In genomic region chr9:61914203-61914916, GRCm38 (mm10) we compare ENCODE assay signal across 8 mouse cellular contexts. TPM values are rescaled to one million over a fixed set of nuclear protein-coding genes. Genes with fewer than 3 reads are reported as not detected.
DNase-seq lines count a peak whose midpoint lies in the region; ATAC-seq and TF ChIP-seq lines count a peak whose summit lies in the region.

Gene Rplp1, minus strand, starts transcription at chr9:61914542.

- no peak for TF ChIP-seq EP300 in ES-Bruce4 (IDR thresholded peaks at IDR 0.05; ENCODE audit: insufficient read depth, low read depth, low read length)
- TF ChIP-seq EP300 in liver, postnatal 0 days (IDR thresholded peaks at IDR 0.05; ENCODE audit: low read depth), result no peak

- WGBS in forebrain, embryonic 13.5 days, result under 1% methylated on average over 70 of the region's 70 CpGs
- WGBS in large intestine, adult 2 months, result under 1% methylated on average over 70 of the region's 70 CpGs
- WGBS in liver, postnatal 0 days (ENCODE audit: insufficient replicate concordance), result under 1% methylated on average over 66 of the region's 70 CpGs
- WGBS in neural tube, embryonic 14.5 days, result under 1% methylated on average over 70 of the region's 70 CpGs

- no peaks in the 10 kb centered on the region for H3K27me3 ChIP-seq in ES-Bruce4 (ENCODE audit: control insufficient read depth, insufficient read depth, low read length, poor library complexity, severe bottlenecking)
- no peaks in the 10 kb centered on the region for H3K27me3 ChIP-seq in forebrain, embryonic 13.5 days
- H3K27me3 ChIP-seq in liver, postnatal 0 days (ENCODE audit: insufficient read depth, low read length), result no peaks in the 10 kb centered on the region
- H3K27me3 ChIP-seq in neural tube, embryonic 14.5 days (ENCODE audit: control insufficient read depth, insufficient read depth, low read length), result no peaks in the 10 kb centered on the region

- peak within 1 kb of the TSS; percentile 95 for H3K9ac ChIP-seq in ES-Bruce4 (ENCODE audit: low read depth, poor library complexity, severe bottlenecking)
- H3K9ac ChIP-seq in forebrain, embryonic 13.5 days, result peak within 1 kb of the TSS; percentile 86
- peak within 1 kb of the TSS; percentile 76 for H3K9ac ChIP-seq in liver, postnatal 0 days (replicated peaks)
- H3K9ac ChIP-seq in neural tube, embryonic 14.5 days (replicated peaks; ENCODE audit: low read depth, low read length), result peak within 1 kb of the TSS; percentile 76

- DNase-seq in heart, postnatal 10 days, result peak; percentile 98
- DNase-seq in large intestine, adult 2 months (ENCODE audit: low read depth, low spot score), result peak; percentile 86
- peak; percentile 96 for DNase-seq in liver, postnatal 0 days
- DNase-seq in testis, postnatal 10 days (ENCODE audit: low spot score), result peak; percentile 95

- H3K27ac ChIP-seq in ES-Bruce4 (ENCODE audit: insufficient read depth, low read length), result peak within 1 kb of the TSS; percentile 92
- H3K27ac ChIP-seq in forebrain, embryonic 13.5 days, result peak within 1 kb of the TSS; percentile 93
- H3K27ac ChIP-seq in liver, postnatal 0 days (ENCODE audit: low read depth), result peak within 1 kb of the TSS; percentile 94
- peak within 1 kb of the TSS; percentile 90 for H3K27ac ChIP-seq in neural tube, embryonic 14.5 days (ENCODE audit: low read depth, low read length)

- H3K4me1 ChIP-seq in ES-Bruce4 (ENCODE audit: control insufficient read depth, insufficient read depth, low read length), result no peaks in the 10 kb centered on the region
- H3K4me1 ChIP-seq in forebrain, embryonic 13.5 days, result peaks cover 36% of the 10 kb centered on the region
- H3K4me1 ChIP-seq in liver, postnatal 0 days (ENCODE audit: insufficient read depth), result peaks cover 8% of the 10 kb centered on the region
- peaks cover 17% of the 10 kb centered on the region; the same call in 1 of the 2 replicates for H3K4me1 ChIP-seq in neural tube, embryonic 14.5 days (ENCODE audit: control insufficient read depth, insufficient read depth, low read length)

- peak; percentile 95 for ATAC-seq in cerebellum, adult (ENCODE audit: insufficient number of reproducible peaks, low FRiP score, low TSS enrichment)
- ATAC-seq in forebrain, embryonic 13.5 days, result peak; percentile 98
- ATAC-seq in liver, postnatal 0 days, result peak; percentile 94
- ATAC-seq in neural tube, embryonic 14.5 days (ENCODE audit: low read depth), result peak; percentile 98

- H3K9me3 ChIP-seq in ES-Bruce4 (replicated peaks; ENCODE audit: control insufficient read depth, insufficient read depth, low read length, poor library complexity, severe bottlenecking), result no peaks in the 10 kb centered on the region
- H3K9me3 ChIP-seq in forebrain, embryonic 13.5 days (replicated peaks), result no peaks in the 10 kb centered on the region
- no peaks in the 10 kb centered on the region for H3K9me3 ChIP-seq in liver, postnatal 0 days (ENCODE audit: low read length)
- H3K9me3 ChIP-seq in neural tube, embryonic 14.5 days (ENCODE audit: control insufficient read depth, low read length), result no peaks in the 10 kb centered on the region

- H3K36me3 ChIP-seq in ES-Bruce4 (ENCODE audit: control insufficient read depth, insufficient read depth, low read length, poor library complexity, severe bottlenecking), result peaks cover 42% of the 10 kb centered on the region
- peaks cover 55% of the 10 kb centered on the region for H3K36me3 ChIP-seq in forebrain, embryonic 13.5 days (ENCODE audit: poor library complexity, severe bottlenecking)
- peaks cover 38% of the 10 kb centered on the region for H3K36me3 ChIP-seq in liver, postnatal 0 days (replicated peaks; ENCODE audit: insufficient read depth, low read length)
- peaks cover 10% of the 10 kb centered on the region for H3K36me3 ChIP-seq in neural tube, embryonic 14.5 days (ENCODE audit: control insufficient read depth, insufficient read depth, low read length)

- intact Hi-C loops in heart, postnatal 10 days (cut with DNase I), result loop anchor here (2.0 kb wide), 1 partner anchor 32 kb away; the partner anchor contains the start of gene Kif23

- TF ChIP-seq POLR2A in ES-Bruce4 (IDR thresholded peaks at IDR 0.05; ENCODE audit: insufficient read depth, low read length), result peak; percentile 80

- no peak for TF ChIP-seq CTCF in ES-Bruce4 (IDR thresholded peaks at IDR 0.05; ENCODE audit: low read depth, low read length)
- TF ChIP-seq CTCF in liver, postnatal 0 days (IDR thresholded peaks at IDR 0.05; ENCODE audit: low read depth), result no peak

- peak within 1 kb of the TSS; percentile 92 for H3K4me3 ChIP-seq in ES-Bruce4 (ENCODE audit: low read depth, low read length)
- peak within 1 kb of the TSS; percentile 92 for H3K4me3 ChIP-seq in forebrain, embryonic 13.5 days
- peak within 1 kb of the TSS; percentile 73 for H3K4me3 ChIP-seq in liver, postnatal 0 days (ENCODE audit: low read depth, low read length)
- H3K4me3 ChIP-seq in neural tube, embryonic 14.5 days (ENCODE audit: low read depth, low read length), result peak within 1 kb of the TSS; percentile 83

- H3K4me2 ChIP-seq in forebrain, embryonic 13.5 days, result peak within 1 kb of the TSS; percentile 73
- H3K4me2 ChIP-seq in liver, postnatal 0 days (ENCODE audit: low read depth, low read length), result peak within 1 kb of the TSS; percentile 80
- peak within 1 kb of the TSS; percentile 78 for H3K4me2 ChIP-seq in neural tube, embryonic 14.5 days (ENCODE audit: low read depth, low read length)

RNA-seq across cellular contexts. Expression of gene Rplp1, which starts in this region (rescaled TPM):
- polyA plus RNA-seq in ES-Bruce4 (2011; ENCODE audit: insufficient read depth, insufficient read length, low read depth, missing spikeins), result 6,021 and 6,375 TPM in 2 replicates
- polyA plus RNA-seq in forebrain, embryonic 13.5 days (2015; fragmentation: Nextera tagmentation; extraction: Ambion mirVana), result 981 and 1,035 TPM in 2 replicates
- total RNA-seq in heart, postnatal 10 days (2021), result 1,000 to 10,000 TPM; 1,715 to 1,777 TPM
- 6,643 and 7,469 TPM in 2 replicates for polyA plus RNA-seq in large intestine, adult 2 months (2012; rRNA removed)
- polyA plus RNA-seq in liver, postnatal 0 days (2015; fragmentation: Nextera tagmentation; extraction: Ambion mirVana), result 1,022 and 1,029 TPM in 2 replicates
- polyA plus RNA-seq in neural tube, embryonic 14.5 days (2014; fragmentation: Nextera tagmentation; extraction: Ambion mirVana), result 964 and 1,031 TPM in 2 replicates

Comparison
In these comparisons a context has a peak if more than half of its experiments do, and no peak if none do; other contexts are left out.
1. Peak in every context shown above with its lines: DNase-seq, ATAC-seq, H3K4me3 ChIP-seq and H3K27ac ChIP-seq.